Mouse (Mus musculus) liver, postnatal 0 days (tissue): Measurements from ENCODE around the gene 1110051M20Rik. TPM values are rescaled to one million over a fixed set of nuclear protein-coding genes. Genes with fewer than 3 reads are reported as not detected.

Source experiments
- ATAC-seq: fragments of 200-750 bp; cut with Nextera tagmentation; 2 replicates; pipeline ENCODE4 v1.8.0; 2017; ENCODE audit warnings: mild to moderate bottlenecking, moderate library complexity
- DNase-seq: peaks from one replicate; pipeline ENCODE4 v3.0.0-alpha.2; 2016
- H3K27ac ChIP-seq: fragments of 300-500 bp; sonication (generic); 2 replicates; pipeline ENCODE4 v1.5.1; 2014; ENCODE audit warnings: antibody characterized with exemption, moderate library complexity, mild to moderate bottlenecking, low read depth
- H3K27me3 ChIP-seq: fragments of 300-500 bp; sonication (generic); 2 replicates; pipeline ENCODE4 v1.6.1; 2014; ENCODE audit warnings: low read length, control low read depth, mixed read lengths; ENCODE audit not compliant: insufficient read depth
- H3K36me3 ChIP-seq: fragments of 300-500 bp; sonication (generic); replicated peaks from 2 replicates; pipeline ENCODE4 v1.6.1; 2014; ENCODE audit warnings: mild to moderate bottlenecking, control low read depth, low read length, moderate library complexity, mixed read lengths; ENCODE audit not compliant: insufficient read depth
- H3K4me1 ChIP-seq: fragments of 300-500 bp; sonication (generic); 2 replicates; pipeline ENCODE4 v1.6.1; 2014; ENCODE audit warnings: antibody characterized with exemption, mild to moderate bottlenecking, control low read depth; ENCODE audit not compliant: insufficient read depth
- H3K4me2 ChIP-seq: fragments of 300-500 bp; sonication (generic); 2 replicates; pipeline ENCODE4 v1.6.1; 2014; ENCODE audit warnings: low read depth, mild to moderate bottlenecking, low read length, moderate library complexity, mixed read lengths
- H3K4me3 ChIP-seq: fragments of 300-500 bp; sonication (generic); 2 replicates; pipeline ENCODE4 v1.5.1; 2014; ENCODE audit warnings: low read depth, low read length
- H3K9ac ChIP-seq: fragments of 300-500 bp; sonication (generic); replicated peaks from 2 replicates; pipeline ENCODE4 v1.6.1; 2014; ENCODE audit warnings: mild to moderate bottlenecking, moderate library complexity
- H3K9me3 ChIP-seq: fragments of 300-500 bp; sonication (generic); 2 replicates; pipeline ENCODE4 v1.6.1; 2016; ENCODE audit warnings: mild to moderate bottlenecking, control low read depth, low read length, mixed read lengths
- CTCF ChIP-seq: sonication (generic); IDR thresholded peaks from 2 replicates; pipeline ENCODE4 v1.5.1; 2016; ENCODE audit warnings: antibody characterized with exemption, low read depth
- EP300 ChIP-seq: IDR thresholded peaks from 2 replicates; pipeline ENCODE4 v1.6.1; 2016; ENCODE audit warnings: antibody characterized with exemption, low read depth, mild to moderate bottlenecking
- WGBS: fragments of 180-500 bp; shearing (Covaris S2); extraction: QIAGEN DNeasy Blood & Tissue Kit; methylation state at CpG from one replicate; pipeline ENCODE4 v1.1.7; 2014; ENCODE audit not compliant: insufficient replicate concordance; 5-methylcytosine and 5-hydroxymethylcytosine counted together
- polyA plus RNA-seq: library from polyadenylated mRNA; unstranded; fragments of >200 nt; fragmentation: Nextera tagmentation; extraction: Ambion mirVana; gene quantifications from 2 replicates; pipeline ENCODE4 v1.2.1, GENCODE M21; 2015

1110051M20Rik gene
- polyA plus RNA-seq, 1 experiment from 2014 or later, result 5.5 TPM

DNA sequence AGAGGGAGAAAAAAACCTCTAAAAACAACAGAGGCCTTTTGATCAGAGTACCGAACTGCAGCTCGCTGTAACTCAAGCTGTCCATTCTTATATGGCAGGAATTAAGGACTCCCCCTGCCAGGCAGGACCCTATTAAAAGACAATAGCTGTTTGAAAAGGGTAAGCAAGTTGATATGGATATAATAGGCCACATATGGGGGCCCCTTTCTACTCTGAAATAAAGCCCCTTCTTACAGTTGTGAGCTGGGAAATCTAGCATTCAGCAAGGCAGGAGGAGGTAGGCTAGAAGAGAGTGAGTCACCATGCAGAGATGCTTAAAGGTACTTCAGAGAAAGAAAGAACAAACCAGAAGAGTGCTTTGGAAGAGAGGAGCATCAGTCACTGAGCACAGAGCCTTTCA is 44.8 kb downstream of the 1110051M20Rik start:
- H3K4me1 ChIP-seq, result peaks cover 3% of the 10 kb centered on the region; the same call in 1 of the 2 replicates
- no peaks in the 10 kb centered on the region for H3K27me3 ChIP-seq
- no peaks in the 10 kb centered on the region for H3K36me3 ChIP-seq
- no peak overlapping the region for H3K9ac ChIP-seq
- H3K27ac ChIP-seq, result no peak overlapping the region
- TF ChIP-seq CTCF (no peak), EP300 (no peak)
- no peaks in the 10 kb centered on the region for H3K9me3 ChIP-seq
- H3K4me2 ChIP-seq, result no peak overlapping the region
- ATAC-seq (no peak), DNase-seq (no peak)
- H3K4me3 ChIP-seq, result no peak overlapping the region
- 80% methylated on average over 2 of the region's 2 CpGs for WGBS

- no peak for DNase-seq
- H3K27me3 ChIP-seq, result no peaks in the 10 kb centered on the region
- peaks cover 3% of the 10 kb centered on the region; the same call in 1 of the 2 replicates for H3K4me1 ChIP-seq
- WGBS, result 61% methylated on average over 3 of the region's 3 CpGs
- no peaks in the 10 kb centered on the region for H3K36me3 ChIP-seq
- ATAC-seq, result no peak
- H3K9me3 ChIP-seq, result no peaks in the 10 kb centered on the region
- H3K4me3 ChIP-seq, result no peak overlapping the region
- no peak for TF ChIP-seq EP300
- TF ChIP-seq CTCF, result no peak
- no peak overlapping the region for H3K4me2 ChIP-seq
- no peak overlapping the region for H3K27ac ChIP-seq
- H3K9ac ChIP-seq, result no peak overlapping the region
These were observed 45.3 kb downstream of the 1110051M20Rik start for GRCm38 (mm10) chr2:91399168-91399567.

GRCm38 (mm10) chr2:91394078-91394477 is 50.4 kb downstream of the 1110051M20Rik start:
- ATAC-seq, result no peak
- no peaks in the 10 kb centered on the region for H3K36me3 ChIP-seq

DNA sequence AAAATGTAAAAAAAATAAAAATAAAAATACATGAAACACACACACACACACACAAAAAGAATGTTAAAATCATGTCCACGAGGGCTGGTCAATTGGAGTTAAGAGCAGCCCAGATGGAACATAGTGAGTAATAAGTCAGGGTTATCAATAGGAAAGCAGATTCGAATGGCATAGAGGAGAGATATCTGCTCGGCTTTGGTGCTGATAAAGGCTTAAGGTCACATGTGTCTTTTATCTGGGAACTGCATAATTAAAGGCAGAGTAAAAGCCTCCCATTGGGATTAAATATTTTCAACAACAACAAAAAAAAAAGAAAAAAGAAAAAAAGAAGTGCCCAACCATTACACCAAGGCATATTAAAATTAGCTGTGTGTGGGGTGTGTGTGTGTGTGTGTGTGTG is 55.8 kb downstream of the 1110051M20Rik start:
- WGBS, result 40% methylated on average over 3 of the region's 3 CpGs
- ATAC-seq (peak; percentile 65), DNase-seq (no peak)
- Histone ChIP-seq H3K4me2 (peak overlapping the region; percentile 34; the same call in 1 of the 2 replicates), H3K4me1 (peaks cover 21% of the 10 kb centered on the region), H3K4me3 (no peak overlapping the region), H3K36me3 (no peaks in the 10 kb centered on the region), H3K9ac (no peak overlapping the region), H3K27ac (0 out of 2 replicates have a peak overlapping the region, but pooled peaks have one; percentile 55), H3K27me3 (no peaks in the 10 kb centered on the region), H3K9me3 (no peaks in the 10 kb centered on the region)
- TF ChIP-seq EP300 (peak; percentile 83), CTCF (no peak)

More at GRCm38 (mm10) chr2:91394078-91394477, 50.4 kb downstream of the 1110051M20Rik start:
- no peak overlapping the region for H3K4me2 ChIP-seq
- peaks cover 8% of the 10 kb centered on the region for H3K4me1 ChIP-seq
- no peak overlapping the region for H3K4me3 ChIP-seq
- H3K9ac ChIP-seq, result no peak overlapping the region
- TF ChIP-seq CTCF, result no peak
- TF ChIP-seq EP300, result no peak
- H3K9me3 ChIP-seq, result no peaks in the 10 kb centered on the region
- H3K27ac ChIP-seq, result no peak overlapping the region
- DNase-seq, result no peak
- no peaks in the 10 kb centered on the region for H3K27me3 ChIP-seq
- 75% methylated on average over 4 of the region's 4 CpGs for WGBS

DNA sequence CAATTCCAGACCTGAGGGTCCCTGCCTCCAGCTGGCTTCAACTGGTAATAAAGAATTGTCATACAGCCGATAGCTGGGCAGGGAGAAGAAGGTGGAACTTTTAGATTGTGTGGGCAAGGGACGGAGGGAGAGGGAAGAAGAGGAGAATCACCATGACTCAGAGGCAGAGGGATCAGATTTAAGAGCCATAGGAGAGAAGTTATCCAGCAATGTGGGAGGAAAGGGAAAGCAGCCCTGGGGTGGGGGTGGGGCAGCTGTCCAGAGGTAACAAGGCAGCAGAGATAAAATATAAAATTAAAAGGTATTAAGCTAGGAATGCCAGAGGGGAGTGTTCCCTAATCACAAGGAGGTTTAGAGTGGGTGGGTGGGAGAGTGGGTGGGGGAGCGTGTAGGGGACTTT is 56.2 kb downstream of the 1110051M20Rik start:
- no peaks in the 10 kb centered on the region for H3K27me3 ChIP-seq
- DNase-seq (no peak), ATAC-seq (0 out of 2 replicates have a peak, but pooled peaks have one; percentile 10)
- no peaks in the 10 kb centered on the region for H3K36me3 ChIP-seq
- peak overlapping the region; percentile 34; the same call in 1 of the 2 replicates for H3K4me2 ChIP-seq
- no peak overlapping the region for H3K4me3 ChIP-seq
- H3K27ac ChIP-seq, result peak overlapping the region; percentile 55; the same call in 1 of the 2 replicates
- no peak overlapping the region for H3K9ac ChIP-seq
- WGBS, result 61% methylated on average over 3 of the region's 3 CpGs
- no peaks in the 10 kb centered on the region for H3K9me3 ChIP-seq
- peaks cover 21% of the 10 kb centered on the region for H3K4me1 ChIP-seq
- no peak for TF ChIP-seq EP300
- TF ChIP-seq CTCF, result no peak

GRCm38 (mm10) chr2:91387287-91387958 is 57.1 kb downstream of the 1110051M20Rik start:
- Histone ChIP-seq H3K36me3 (no peaks in the 10 kb centered on the region), H3K4me3 (no peak overlapping the region), H3K4me1 (peaks cover 24% of the 10 kb centered on the region), H3K27ac (0 out of 2 replicates have a peak overlapping the region, but pooled peaks have one; percentile 4), H3K27me3 (no peaks in the 10 kb centered on the region), H3K4me2 (no peak overlapping the region), H3K9ac (no peak overlapping the region), H3K9me3 (no peaks in the 10 kb centered on the region)
- 69% methylated on average over 6 of the region's 6 CpGs for WGBS
- peak; percentile 89 for ATAC-seq
- TF ChIP-seq EP300 (no peak), CTCF (no peak)
- DNase-seq, result peak; percentile 20
